Mouse (Mus musculus): ENCODE data around the gene Usp24. TPM values are rescaled to one million over a fixed set of nuclear protein-coding genes. Genes with fewer than 3 reads are reported as not detected.
"Not testable (repeated sequence)": the region's sequence is repeated elsewhere in the genome, so short reads cannot be mapped to it uniquely, and the experiment has no call there.

Usp24 gene
- total RNA-seq, 4 experiments from 2014 or later = 37.1 to 55.0 (median 45.8) TPM

DNA sequence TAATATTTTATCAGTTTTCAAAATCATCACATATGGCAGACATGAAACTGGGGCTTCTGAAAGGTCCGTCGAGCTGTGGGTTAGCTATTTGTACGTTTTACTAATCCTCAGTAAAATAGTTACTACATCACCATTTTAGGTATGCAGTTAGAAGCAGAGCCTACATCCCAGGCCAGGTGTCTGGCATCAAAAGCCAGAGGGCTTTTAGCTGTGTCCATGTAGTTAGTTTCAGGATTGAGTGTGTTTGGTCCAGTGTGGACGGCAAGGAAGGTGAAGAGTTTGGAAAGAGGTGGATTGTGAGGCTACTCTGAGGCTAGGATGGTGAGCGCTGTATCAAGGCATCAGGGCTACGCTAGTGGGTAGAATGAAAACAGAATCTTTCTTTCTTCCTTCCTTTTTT lies 3.0 kb downstream of the Usp24 start:
- no peak for DNase-seq

DNA sequence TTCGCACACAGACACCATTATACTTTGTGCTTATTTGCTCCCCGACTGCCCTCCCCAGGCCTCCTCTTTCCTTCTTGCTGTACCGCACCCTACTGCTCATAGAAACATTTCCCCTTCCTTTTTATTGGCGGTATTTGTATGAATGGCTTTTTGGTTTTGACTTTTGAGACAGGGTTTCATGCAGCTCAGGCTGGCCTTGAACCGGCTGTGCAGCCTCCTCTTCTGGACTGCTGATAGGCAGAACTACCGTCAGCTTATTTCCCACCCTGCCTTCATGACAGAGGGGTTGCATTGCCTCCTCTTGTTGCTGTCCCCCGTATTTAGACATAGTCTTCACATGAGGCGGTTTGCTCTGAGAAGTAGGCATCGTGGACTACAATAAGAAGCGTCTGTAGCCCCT lies 6.8 kb downstream of the Usp24 start:
- no peak for DNase-seq

DNA sequence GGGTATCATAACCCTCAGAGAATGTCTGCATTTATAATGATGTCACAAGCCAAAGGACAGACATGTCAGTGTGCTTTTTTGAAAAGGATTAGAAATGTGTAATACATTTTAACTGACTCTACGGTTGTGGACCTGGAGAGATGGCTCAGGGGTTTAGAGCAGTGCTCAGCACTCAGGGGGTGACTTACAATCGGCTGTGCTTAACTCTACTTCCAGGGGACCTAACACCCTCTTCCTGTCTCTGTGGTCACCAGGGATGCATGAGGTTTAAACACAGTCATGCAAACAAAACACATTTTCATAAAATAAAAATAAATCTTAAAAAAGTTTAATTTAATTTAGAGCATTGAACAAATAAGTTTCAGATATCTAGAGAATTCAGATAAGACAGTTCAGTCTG lies 7.3 kb downstream of the Usp24 start:
- no peak for DNase-seq

DNA sequence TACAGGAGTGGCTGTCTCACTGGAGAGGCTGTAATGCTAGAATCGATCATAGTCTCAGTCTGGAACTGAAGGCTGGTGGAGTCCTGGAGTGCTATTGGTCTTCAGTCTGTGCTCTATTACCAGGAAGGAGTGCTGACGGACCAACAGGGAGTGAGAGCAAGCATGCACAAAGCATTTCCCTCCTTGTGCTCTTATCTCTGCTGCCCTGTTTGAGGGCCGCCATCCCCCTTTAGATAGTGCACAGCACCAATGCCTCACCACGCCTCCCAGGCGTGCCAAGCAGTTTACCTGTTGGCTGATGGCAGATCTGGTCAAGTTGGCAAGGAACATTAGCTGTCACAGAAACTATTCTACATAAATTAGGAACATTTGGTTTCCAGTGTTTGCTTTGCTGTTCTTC lies 11.4 kb downstream of the Usp24 start:
- no peak for DNase-seq

DNA sequence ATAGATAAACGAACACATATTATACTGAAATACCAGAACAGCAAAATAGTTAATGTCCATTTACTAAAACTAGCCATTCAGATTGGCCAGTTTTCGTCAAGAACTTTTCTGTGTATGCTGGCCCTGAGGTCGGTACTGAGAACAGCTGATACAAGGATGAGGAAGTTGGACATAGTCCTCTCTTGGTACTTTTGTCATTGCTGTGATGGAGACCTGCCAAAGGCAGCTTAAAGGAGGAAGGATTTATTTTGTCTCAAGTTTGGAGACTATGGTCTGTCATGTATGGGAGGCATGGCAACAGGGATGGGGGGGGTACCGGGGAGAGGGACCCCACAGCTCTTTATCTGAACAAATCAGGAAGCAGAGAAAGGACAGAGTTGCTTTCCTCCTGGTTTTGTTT lies 12.7 kb downstream of the Usp24 start:
- no peak for DNase-seq

DNA sequence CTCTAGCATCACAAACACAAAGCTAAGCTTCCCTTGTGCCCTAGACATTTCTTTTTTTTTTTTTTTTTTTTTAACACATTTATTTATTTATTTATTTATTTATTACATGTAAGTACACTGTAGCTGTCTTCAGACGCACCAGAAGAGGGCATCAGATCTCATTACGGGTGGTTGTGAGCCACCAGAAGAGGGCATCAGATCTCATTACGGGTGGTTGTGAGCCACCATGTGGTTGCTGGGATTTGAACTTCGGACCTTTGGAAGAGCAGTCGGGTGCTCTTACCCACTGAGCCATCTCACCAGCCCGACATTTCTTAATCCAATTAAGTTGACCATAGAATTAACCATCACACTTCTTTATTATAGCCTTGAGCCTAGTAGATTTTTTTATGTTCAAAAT lies 13.2 kb downstream of the Usp24 start:
- not testable (repeated sequence) for DNase-seq

DNA sequence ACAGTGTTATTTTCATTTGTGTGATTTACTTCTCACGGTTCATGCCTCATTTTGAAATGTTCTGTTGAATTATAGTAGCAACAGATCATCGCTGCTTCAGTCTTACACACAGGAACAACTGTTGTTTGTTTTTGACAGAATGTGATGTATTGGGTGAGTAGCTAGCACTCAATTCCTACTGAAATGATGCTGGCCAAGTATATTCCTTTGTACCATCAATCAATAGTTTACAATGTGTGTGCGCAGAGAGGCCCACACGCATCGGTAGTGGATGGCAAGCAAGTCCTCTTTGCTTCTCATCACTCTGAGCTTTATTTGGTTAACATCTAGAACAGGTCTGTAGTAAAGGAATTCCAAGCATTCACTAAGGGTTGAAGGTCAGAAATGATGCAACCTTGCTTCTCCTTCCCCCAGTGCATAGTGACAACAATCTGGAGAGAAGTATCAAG lies 14.4 kb downstream of the Usp24 start:
- no peak for DNase-seq

DNA sequence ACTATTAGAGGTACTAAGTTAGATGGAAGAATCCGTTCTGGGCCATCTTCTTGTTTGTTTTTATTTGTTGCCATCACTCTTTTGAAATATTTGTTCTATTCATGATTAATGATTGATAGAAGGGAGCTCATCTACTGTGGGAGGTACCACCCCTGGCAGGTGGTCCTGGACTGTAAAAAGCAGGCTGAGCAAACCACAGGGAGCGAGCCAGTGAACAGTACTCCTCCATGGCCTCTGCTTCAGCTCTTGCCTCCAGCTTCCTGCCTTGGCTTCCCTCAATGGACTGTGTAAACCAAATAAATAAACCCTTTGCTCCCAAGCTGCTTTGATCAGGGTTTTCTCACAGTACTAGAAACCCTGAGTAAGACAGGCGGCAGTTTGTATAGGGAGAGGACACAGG lies 17.1 kb downstream of the Usp24 start:
- DNase-seq = no peak

DNA sequence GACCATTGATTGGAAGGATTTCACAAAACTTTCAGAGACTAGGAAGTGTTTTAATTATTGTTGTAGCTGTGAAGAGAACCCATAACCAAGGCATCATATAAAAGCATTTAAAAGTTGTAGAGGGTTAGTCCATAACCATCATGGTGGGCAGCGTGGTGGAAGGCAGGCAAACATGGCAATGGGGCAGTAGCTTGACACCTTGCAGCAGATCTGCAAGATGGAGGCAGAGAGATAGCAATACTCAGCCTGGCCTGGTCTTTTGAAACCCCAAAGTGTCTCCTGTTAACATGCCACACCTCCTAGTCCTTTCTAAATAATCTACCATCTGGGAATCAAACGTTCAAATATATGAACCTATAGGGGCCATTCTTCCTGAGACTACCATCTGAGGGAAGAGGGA lies 17.6 kb downstream of the Usp24 start:
- DNase-seq = no peak

DNA sequence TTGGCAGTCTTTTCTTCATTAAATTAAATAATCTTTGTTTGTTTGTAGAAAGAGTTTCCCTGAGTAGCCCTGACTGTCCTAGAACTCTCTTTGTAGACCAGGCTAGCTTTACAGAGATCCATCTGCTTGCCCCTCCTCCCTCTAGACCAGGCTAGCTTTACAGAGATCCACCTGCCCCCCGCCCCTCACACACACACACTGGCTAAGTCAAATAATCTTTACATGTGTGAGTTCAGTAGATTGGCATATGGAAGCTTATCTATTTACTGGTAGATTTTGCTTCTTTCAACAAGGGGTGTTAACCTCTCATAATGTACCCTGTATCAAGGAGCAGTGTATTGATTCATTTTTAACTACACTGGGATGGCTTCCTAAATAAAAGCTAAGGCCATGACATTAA lies 19.8 kb downstream of the Usp24 start:
- DNase-seq = no peak

DNA sequence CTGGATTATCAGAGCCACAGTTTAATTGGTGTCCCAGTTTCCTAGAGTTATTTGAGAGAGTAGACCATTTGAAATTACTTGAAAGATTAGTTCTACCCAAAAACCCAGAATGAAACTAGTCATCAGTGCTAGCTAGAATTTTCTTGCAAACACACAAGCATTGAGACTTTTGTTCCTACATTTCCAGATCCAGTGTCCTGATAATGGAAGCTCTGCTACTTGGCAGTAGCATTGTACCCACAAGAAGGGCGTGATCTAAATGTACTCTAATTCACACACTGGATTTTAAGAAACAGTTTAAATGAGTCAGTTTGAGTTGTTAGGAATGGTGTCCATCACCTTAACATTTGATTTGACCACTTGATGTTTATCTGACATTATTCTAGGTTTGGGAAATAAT lies 31.7 kb downstream of the Usp24 start:
- no peak for DNase-seq

DNA sequence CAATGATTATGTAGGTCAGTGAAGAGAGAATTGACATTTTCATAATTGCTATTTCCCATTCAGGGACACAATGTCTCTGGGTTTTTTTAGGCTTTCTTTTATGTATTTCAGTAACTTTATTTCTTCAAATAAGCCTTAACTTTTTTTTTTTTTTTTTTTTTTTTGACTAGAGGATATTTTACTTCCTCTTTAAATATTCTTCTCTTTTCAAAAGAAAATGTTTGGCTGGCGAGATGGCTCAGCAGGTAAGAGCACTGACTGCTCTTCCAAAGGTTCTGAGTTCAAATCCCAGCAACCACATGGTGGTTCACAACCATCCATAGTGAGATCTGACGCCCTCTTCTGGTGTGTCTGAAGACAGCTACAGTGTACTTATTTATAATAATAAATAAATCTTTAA lies 39.0 kb downstream of the Usp24 start:
- DNase-seq = not testable (repeated sequence)

DNA sequence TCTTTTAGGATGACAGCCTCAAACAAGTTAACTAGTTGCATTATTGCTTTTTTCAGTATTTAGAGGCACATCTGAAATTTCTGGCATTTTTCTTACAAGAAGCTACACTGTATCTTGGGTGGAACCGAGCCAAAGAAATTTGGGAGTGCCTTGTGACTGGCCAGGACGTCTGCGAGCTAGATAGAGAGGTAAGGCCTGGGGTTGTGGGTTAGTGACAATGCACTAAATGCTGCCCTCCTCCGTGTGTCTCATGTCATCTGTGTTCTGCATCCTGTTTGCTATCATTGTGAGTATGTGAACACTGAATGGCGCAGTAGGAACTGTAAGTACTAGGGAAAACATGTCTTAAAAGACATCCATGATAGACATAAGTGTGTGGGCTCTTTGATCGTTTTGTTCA lies 54.0 kb downstream of the Usp24 start:
- no peak for DNase-seq

DNA sequence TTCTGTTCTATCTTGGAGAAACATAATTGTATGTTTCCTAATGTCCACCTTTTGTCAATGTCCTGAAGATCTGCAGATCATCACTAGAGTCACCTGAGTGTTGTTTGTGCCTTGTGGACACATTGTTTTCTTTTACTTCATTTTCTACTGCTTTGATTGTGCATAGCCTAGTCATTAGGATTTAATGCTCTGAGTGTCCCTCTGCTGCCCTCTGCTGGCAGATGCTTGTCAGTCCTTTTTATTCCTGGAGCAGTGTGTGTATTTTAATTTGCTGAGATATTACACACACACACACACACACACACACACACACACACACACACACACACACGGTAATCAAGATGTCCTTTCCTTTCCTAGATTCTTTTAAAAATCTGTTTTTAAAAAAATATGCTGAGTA lies 59.8 kb downstream of the Usp24 start:
- peak; percentile 56 for DNase-seq

DNA sequence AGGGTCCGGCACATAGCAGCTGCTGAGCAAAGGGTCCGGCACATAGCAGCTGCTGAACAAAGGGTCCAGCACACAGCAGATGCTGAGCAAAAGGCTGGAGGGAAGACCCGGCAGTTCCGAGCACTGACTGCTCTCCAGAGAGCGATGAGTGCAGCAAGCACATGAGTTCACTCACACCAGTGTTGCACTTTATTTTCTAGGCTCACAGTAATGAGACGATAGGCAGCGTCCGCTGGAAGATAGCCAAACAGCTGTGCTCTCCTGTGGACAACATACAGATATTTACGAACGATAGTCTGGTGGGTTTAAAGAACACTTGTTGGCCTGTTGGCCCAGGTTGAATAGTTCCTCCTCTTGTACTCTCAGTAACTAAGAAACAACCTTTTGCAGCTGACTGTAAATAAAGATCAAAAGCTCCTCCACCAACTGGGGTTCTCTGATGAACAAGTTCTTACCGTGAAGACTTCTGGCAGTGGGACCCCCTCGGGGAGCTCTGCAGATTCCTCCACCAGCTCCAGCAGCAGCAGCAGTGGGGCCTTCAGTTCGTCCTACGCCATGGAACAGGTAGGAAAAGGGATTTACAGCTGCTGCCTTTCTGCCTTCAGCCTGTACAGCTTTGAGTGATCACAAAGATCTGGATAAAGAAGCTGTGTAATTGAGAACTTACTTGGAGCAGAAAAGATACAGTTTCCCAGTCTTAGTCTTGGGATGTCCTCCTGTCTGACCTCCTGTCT lies 63.0 kb downstream of the Usp24 start:
- no peak for DNase-seq

DNA sequence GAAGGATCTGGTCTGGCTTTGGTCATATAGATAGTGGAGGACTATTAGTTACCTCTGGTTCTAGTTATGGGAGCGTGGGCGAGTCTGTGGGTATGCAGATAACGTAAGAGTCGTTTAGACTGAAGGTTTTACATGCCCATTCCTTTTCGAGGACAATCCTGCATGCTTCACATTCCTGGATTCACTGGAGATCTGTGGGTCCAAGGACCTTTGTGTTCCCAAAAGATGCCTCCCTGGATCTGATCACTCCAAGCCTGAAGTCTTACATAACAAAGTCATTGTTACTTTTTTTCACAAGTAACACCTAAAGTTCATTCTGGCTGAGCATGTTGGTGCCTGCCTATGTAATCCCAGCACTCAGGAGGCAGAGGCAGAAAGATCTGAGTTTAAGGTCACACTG lies 65.1 kb downstream of the Usp24 start:
- no peak for DNase-seq

DNA sequence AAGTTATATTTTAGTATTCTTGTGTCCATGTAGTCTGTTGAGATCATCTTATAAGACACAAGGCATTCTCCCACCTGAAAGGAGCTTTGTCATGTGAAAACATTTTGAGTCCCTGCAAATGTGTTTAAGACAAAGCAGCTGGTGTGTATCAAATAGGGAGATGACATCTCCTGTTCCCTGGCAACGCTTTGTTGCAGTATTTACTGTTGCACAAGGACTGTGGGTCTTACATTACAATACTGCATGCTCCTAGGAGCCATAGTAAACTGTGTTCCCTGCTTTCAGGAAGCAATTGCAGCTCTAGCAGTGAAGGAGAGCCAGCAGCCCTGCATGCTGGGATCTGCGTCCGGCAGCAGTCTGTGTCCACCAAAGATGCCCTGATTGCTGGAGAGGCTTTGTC lies 73.9 kb downstream of the Usp24 start:
- no peak for DNase-seq

DNA sequence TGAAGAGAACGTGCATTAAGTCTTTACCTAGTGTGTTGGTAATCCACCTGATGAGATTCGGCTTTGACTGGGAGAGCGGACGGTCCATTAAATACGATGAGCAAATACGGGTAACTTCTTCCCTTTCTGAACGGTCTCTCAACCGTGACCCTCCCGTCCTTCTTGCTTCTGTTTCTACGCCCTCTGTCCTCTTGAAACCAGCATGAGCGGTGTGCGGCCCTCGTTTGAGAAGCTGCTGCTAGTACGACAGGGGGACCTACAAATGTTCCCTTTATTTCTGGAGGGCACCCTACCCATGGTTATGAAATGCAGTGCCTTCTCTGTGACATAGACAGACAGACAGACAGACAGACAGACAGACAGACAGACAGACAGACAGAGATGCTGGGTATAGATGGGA lies 93.6 kb downstream of the Usp24 start:
- no peak for DNase-seq

DNA sequence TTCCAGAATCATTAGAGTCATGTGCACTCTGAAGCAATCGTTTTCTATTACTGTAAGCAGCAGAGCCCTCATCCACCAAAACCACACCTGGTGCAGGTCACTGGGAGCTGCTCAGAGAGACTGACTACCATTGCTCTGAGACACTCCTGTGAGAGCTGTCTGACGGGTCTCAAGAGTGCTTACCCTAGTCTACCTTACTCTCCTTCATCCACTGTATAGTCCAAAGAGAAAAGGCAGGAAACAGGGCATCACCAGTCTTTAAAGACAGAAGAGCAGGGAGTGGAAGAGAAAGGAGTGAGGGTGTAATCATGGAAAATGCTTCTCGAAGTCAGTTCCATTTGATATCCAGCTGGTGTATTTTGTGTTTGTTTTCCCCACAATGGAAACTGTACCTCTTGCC lies 103.2 kb downstream of the Usp24 start:
- no peak for DNase-seq

DNA sequence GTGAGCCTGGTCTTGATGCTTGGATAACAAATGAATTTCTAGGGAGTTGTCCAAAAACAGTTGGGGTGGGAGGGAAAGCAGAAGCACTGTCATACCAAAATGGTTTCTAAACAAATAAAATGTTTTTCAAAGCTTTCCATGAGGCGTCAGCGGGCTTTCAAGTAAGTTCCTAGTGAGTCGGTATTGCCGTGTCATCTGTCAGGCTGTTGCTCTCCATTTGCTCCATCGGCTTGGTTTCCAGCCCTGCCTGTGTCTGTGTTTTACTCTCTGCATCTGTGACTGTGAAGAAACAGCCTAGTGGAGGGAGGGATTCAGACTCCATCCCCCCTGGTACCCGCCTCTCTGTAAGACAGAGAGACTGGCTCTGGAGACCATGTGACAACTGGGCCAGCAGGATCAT lies 103.8 kb downstream of the Usp24 start:
- DNase-seq = no peak

DNA sequence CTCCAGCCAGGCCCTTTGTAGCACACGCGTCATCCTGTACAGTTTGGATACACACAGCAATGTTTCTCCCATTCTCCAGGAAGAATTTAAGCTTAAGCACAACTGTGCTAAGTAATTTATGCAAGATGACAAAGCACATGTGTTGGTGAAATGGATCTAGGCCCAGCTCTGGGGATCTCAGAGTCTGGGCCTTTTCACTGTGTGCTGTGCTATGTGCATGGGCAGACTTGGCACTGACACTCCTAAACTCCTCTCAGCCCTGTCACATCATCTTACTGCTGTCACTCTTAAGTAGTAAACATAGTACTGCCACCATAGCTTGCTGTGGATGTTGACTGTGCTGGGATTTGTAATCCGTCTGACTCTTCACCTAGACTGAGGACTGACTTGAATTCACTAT lies 106.6 kb downstream of the Usp24 start:
- DNase-seq = no peak

DNA sequence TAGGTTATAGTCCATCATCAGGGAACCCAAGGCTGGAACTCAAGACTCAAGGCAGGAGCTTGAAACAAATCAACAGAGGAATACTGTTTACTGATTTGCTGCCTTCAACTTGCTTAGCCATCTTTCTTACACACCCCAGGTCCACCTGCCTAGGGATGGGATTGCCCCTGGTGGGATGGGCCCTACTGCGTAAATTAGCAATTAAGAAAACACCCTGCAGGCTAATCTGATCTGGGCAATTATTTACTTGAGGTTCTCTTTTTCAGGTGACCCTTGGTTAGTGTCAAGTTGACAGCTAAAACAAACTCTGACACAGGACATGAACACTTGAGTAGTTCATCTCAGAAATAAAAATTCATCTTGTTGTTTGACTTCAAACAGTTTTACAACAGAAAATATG lies 108.5 kb downstream of the Usp24 start:
- DNase-seq = no peak

DNA sequence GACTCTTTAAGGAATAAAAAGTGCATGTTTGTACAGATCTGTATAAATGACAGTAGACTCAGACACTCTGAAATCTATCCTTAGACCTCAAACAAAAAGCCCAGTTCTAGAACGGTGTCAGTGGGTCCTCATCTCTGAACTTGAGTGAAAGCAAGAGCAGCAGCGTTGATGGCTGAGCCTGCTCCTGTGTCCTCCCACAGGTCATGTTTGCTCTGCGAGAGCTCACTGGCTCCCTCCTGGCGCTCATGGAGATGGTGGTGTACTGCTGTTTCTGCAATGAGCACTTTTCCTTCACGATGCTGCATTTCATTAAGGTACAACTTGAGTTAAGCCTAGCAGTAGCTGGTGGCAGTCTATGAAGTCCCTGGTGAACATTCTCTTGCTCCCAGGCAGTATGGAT lies 110.3 kb downstream of the Usp24 start:
- DNase-seq = no peak

DNA sequence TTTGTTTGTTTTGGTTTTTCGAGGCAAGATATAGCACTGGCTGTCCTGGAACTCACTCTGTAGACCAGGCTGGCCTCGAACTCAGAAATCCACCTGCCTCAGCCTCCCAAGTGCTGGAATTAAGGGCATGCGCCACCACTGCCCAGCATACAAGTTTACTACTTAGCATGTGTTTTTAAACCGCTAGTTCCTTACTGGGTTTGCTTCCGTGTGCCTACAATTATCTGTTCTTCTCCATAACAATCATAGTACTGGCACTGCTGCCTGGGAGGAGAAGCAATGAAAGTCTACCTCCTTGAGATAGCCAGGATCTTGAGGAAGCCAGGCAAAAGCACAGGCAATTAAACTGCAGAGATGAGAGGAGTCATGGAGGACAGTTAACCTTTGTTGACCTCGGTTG lies 112.6 kb downstream of the Usp24 start:
- DNase-seq = no peak

DNA sequence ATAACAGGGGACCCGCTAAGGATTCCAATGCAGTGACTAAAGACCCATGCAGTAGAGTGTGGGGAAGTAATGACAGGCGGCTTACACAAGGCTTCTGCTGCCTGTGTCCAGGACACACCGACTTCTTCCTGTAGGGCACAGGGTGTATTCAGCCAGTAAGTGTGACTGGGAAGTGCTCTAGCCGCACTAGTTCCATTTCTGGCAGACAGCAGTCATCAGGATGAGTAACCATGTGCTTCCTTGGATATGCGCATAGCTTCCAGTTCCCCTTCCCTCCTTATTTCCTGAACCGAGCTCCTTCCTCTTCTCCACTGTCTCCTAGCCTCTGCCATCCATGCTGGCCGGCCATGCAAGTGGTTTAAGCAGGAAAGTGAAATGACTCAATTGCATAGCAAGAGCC lies 113.1 kb downstream of the Usp24 start:
- DNase-seq = no peak
